Mouse (Mus musculus) limb, embryonic 14.5 days (tissue): ENCODE data around the gene Hnrnpul1. TPM values are rescaled to one million over a fixed set of nuclear protein-coding genes. Genes with fewer than 3 reads are reported as not detected.

Source experiments
- ATAC-seq: fragments of 200-750 bp; cut with Nextera tagmentation; 2 replicates; pipeline ENCODE4 v1.8.0; 2017; ENCODE audit warnings: low read depth, moderate number of reproducible peaks, moderate TSS enrichment; ENCODE audit not compliant: low FRiP score
- DNase-seq: peaks from one replicate; pipeline ENCODE4 v3.0.0-alpha.2; 2015; ENCODE audit warnings: low spot score
- H3K27ac ChIP-seq: fragments of 300-500 bp; sonication (generic); replicated peaks from 2 replicates; pipeline ENCODE4 v1.5.1; 2014; ENCODE audit warnings: low read depth, mild to moderate bottlenecking, low read length, moderate library complexity, mixed read lengths
- H3K27me3 ChIP-seq: fragments of 300-500 bp; sonication (generic); 2 replicates; pipeline ENCODE4 v1.6.1; 2014; ENCODE audit warnings: low read length, mixed read lengths; ENCODE audit not compliant: control insufficient read depth, insufficient read depth
- H3K36me3 ChIP-seq: fragments of 300-500 bp; sonication (generic); 2 replicates; pipeline ENCODE4 v1.6.1; 2014; ENCODE audit warnings: mild to moderate bottlenecking, low read length, moderate library complexity, mixed read lengths; ENCODE audit not compliant: control insufficient read depth, insufficient read depth
- H3K4me1 ChIP-seq: fragments of 300-500 bp; sonication (generic); 2 replicates; pipeline ENCODE4 v1.6.1; 2014; ENCODE audit warnings: antibody characterized with exemption, low read length, mixed read lengths; ENCODE audit not compliant: control insufficient read depth, insufficient read depth
- H3K4me2 ChIP-seq: fragments of 300-500 bp; sonication (generic); replicated peaks from 2 replicates; pipeline ENCODE4 v1.6.1; 2014; ENCODE audit warnings: low read depth, mild to moderate bottlenecking, low read length, moderate library complexity; ENCODE audit not compliant: severe bottlenecking
- H3K4me3 ChIP-seq: fragments of 300-500 bp; sonication (generic); replicated peaks from 2 replicates; pipeline ENCODE4 v1.5.1; 2014; ENCODE audit warnings: low read length
- H3K9ac ChIP-seq: fragments of 300-500 bp; sonication (generic); 2 replicates; pipeline ENCODE4 v1.6.1; 2014; ENCODE audit warnings: mild to moderate bottlenecking, low read depth, low read length, moderate library complexity; ENCODE audit not compliant: severe bottlenecking
- H3K9me3 ChIP-seq: fragments of 300-500 bp; sonication (generic); 2 replicates; pipeline ENCODE4 v1.6.1; 2016; ENCODE audit warnings: low read length; ENCODE audit not compliant: control insufficient read depth
- POLR2A ChIP-seq: fragments of 200-500 bp; IDR thresholded peaks from 2 replicates; pipeline ENCODE4 v1.8.0; 2012; ENCODE audit warnings: inconsistent platforms, mild to moderate bottlenecking, moderate library complexity, borderline replicate concordance; ENCODE audit not compliant: insufficient read depth, insufficient read length; ENCODE audit errors: extremely low read depth
- WGBS: fragments of 180-500 bp; shearing (Covaris S2); extraction: QIAGEN DNeasy Blood & Tissue Kit; methylation state at CpG from one replicate; pipeline ENCODE4 v1.1.7; 2014; 5-methylcytosine and 5-hydroxymethylcytosine counted together
- polyA plus RNA-seq, 2 experiments: library from polyadenylated mRNA; depleted of rRNA in 1 of 2; stranded (reverse) in 1 of 2; unstranded in 1 of 2; fragments of >200 nt; fragmentation: Nextera tagmentation in 1 of 2; extraction: Ambion mirVana in 1 of 2; gene quantifications; 2 replicates each; pipeline versions ENCODE4 v1.2.1 to v1.2.3; 2012 to 2014

Gene Hnrnpul1
- polyA plus RNA-seq, 2 experiments, result 66.8 to 80.7 TPM

GRCm38 (mm10) chr7:25756011-25756410 lies 1.5 kb upstream of the Hnrnpul1 start:
- H3K4me2 ChIP-seq, result peak overlapping the region; percentile 96
- peak overlapping the region; percentile 98 for H3K4me3 ChIP-seq
- TF ChIP-seq POLR2A, result peak; percentile 44; the same call in 1 of the 2 replicates
- no peaks in the 10 kb centered on the region for H3K27me3 ChIP-seq
- WGBS, result 0% methylated on average over 18 of the region's 18 CpGs
- H3K9me3 ChIP-seq, result no peaks in the 10 kb centered on the region
- peak overlapping the region; percentile 97 for H3K27ac ChIP-seq
- peaks cover 40% of the 10 kb centered on the region for H3K36me3 ChIP-seq
- ATAC-seq (peak; percentile 16), DNase-seq (peak; percentile 93)
- H3K4me1 ChIP-seq, result peaks cover 13% of the 10 kb centered on the region
- peak overlapping the region; percentile 47 for H3K9ac ChIP-seq

GRCm38 (mm10) chr7:25755468-25755833 lies 894 bp upstream of the Hnrnpul1 start:
- peaks cover 13% of the 10 kb centered on the region for H3K4me1 ChIP-seq

GRCm38 (mm10) chr7:25754439-25754737 lies 169 bp downstream of the Hnrnpul1 start:
- Histone ChIP-seq H3K27me3 (no peaks in the 10 kb centered on the region), H3K36me3 (peaks cover 41% of the 10 kb centered on the region), H3K4me2 (peak overlapping the region; percentile 83), H3K9me3 (no peaks in the 10 kb centered on the region), H3K4me3 (peak overlapping the region; percentile 98), H3K9ac (peak overlapping the region; percentile 99), H3K27ac (peak overlapping the region; percentile 97), H3K4me1 (peaks cover 13% of the 10 kb centered on the region)
- WGBS, result 0% methylated on average over 25 of the region's 30 CpGs
- DNase-seq (no peak), ATAC-seq (no peak)
- peak; percentile 65; the same call in 1 of the 2 replicates for TF ChIP-seq POLR2A

More at GRCm38 (mm10) chr7:25755468-25755833, 894 bp upstream of the Hnrnpul1 start:
- no peak for TF ChIP-seq POLR2A
- peak overlapping the region; percentile 96 for H3K4me2 ChIP-seq
- ATAC-seq, result peak; percentile 35
- peak overlapping the region; percentile 47 for H3K9ac ChIP-seq
- peak overlapping the region; percentile 98 for H3K4me3 ChIP-seq
- DNase-seq, result peak; percentile 80
- peak overlapping the region; percentile 97 for H3K27ac ChIP-seq
- no peaks in the 10 kb centered on the region for H3K27me3 ChIP-seq
- H3K9me3 ChIP-seq, result no peaks in the 10 kb centered on the region
- H3K36me3 ChIP-seq, result peaks cover 41% of the 10 kb centered on the region
- under 1% methylated on average over 15 of the region's 15 CpGs for WGBS

- Histone ChIP-seq H3K36me3 (peaks cover 41% of the 10 kb centered on the region), H3K4me2 (peak overlapping the region; percentile 83), H3K9ac (peak overlapping the region; percentile 99), H3K4me3 (peak overlapping the region; percentile 98), H3K27ac (peak overlapping the region; percentile 97), H3K27me3 (no peaks in the 10 kb centered on the region), H3K9me3 (no peaks in the 10 kb centered on the region), H3K4me1 (peaks cover 13% of the 10 kb centered on the region)
- no peak for DNase-seq
- TF ChIP-seq POLR2A, result no peak
- peak; percentile 0 for ATAC-seq
- 1% methylated on average over 43 of the region's 46 CpGs for WGBS
These were observed 716 bp downstream of the Hnrnpul1 start for GRCm38 (mm10) chr7:25753643-25754438.

GRCm38 (mm10) chr7:25753076-25753475 lies 1.5 kb downstream of the Hnrnpul1 start:
- H3K27ac ChIP-seq, result no peak overlapping the region
- no peak for ATAC-seq
- no peaks in the 10 kb centered on the region for H3K9me3 ChIP-seq
- peaks cover 43% of the 10 kb centered on the region for H3K36me3 ChIP-seq
- TF ChIP-seq POLR2A, result no peak
- no peak for DNase-seq
- H3K4me2 ChIP-seq, result peak overlapping the region; percentile 83
- peak overlapping the region; percentile 98 for H3K4me3 ChIP-seq
- H3K4me1 ChIP-seq, result peaks cover 13% of the 10 kb centered on the region
- H3K27me3 ChIP-seq, result no peaks in the 10 kb centered on the region
- peak overlapping the region; percentile 99 for H3K9ac ChIP-seq
